Mouse (Mus musculus) ES-CJ7 (cell line): ENCODE data around the gene Grk3.
A peak's percentile ranks its signal among the peaks of the same experiment; 100 is the strongest.

Experiments used
- DNase-seq: peaks from one replicate; pipeline ENCODE4 v3.0.0; 2011; ENCODE audit warnings: low read depth, low spot score

Grk3 gene

DNA sequence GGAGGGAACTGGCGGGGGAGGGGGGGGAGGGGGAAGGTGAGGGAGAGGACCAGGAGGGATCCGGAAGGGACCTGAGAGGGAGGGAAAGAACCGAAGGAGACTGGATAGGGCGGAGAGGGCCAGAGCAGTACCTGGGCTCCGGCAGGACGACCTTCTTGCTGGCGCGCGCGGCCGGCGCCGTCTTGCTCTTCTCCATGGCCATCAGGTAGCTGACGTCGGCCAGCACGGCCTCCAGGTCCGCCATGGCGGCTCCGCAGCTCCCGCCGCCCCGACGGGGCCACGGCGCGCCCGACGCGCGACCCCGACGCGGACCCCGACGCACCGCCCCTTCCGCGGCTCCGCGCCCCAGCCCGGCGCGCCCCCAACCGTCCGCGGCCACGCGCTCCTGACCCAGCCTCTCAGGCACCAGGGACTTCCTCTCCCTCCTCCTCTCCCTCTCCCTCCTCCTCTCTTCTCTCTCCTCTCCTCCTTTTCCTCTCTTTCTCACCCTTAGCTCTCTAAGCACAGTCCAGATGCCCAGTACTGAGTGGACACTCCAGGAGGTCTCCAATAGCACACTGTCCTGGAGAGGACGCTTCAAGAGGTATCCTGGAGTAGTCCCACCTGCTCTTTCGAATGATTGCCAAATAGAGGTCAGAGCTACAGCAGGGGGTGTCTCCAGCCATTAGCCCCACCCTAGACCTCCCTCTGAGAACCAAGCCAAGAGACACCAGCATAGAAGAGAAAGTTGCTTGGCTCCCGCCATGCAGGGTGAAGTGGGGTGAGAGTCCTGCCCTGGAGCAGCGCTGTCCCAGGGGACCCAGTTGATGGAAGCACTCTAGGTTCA lies at the start of gene Grk3:
Gene Grk3 (minus strand): TSS at position 556 of the 826 bp plus-strand sequence.
- DNase-seq, result peak; percentile 83

DNA sequence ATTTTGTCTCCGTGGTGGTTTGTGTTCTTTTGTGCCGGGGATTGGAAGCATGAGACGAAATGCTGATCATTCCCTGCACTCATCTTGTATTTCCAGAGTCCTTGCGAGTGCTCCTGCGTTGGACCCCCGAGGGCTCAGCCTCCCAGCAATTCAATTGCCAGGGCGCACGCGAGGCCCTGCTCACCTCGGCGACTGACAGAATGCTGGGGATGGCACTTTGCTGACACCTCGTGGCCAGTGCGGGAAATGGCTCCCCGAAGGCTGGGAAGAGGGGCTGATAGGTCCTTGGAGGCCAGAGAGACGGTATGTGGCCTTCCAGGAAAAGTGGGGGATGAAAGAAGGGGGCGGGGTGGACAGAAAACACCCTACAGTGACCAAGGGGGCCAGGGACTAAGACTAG lies 38.7 kb upstream of the Grk3 start:
- DNase-seq, result peak; percentile 65

DNA sequence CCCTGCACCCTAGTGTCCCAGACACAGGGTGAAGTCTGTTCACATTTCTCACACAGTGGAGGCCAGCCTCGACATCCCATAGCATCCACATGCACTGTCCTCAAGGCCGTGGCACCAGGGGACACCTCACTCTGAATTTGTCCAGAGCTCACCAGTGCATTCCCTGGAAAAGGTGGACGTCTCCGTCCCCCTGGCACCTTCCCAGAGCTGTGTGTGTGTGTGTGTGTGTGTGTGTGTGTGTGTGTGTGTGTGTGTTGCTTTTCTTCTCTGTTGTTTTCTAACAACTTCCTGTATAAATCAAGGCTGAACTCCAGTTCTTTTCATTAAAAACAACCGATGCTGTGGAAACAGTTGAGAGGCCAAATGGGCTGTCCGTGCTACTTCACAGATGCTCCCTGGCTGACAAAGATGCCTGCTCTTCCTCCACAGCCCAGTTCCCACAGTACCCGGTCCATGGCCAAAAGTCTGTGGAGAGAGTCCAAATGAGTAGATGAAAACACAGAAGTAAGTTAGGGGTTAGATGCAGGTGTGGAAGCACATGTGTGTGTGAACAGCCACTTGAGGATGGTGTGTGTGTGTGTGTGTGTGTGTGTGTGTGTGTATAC lies 35.1 kb upstream of the Grk3 start:
- no peak for DNase-seq

DNA sequence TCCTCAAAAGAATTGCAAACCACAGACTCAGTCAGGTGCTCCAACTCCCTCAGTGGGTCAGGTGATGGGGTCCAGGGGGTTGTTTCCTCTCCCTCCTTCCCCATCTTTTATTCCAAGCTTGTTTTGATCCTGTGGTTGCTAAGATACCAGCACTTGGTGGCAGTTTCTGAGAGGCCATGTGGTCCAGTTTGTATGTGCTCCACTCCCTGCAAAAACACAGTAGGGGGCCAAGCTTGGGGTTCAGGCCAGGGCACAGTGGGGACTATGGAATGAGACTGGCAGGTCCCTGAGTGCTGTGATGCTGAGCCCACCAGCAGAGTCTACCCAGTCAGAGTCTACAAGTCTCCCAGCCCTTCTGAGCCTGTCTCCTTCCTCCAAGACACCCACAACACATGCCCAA lies 34.3 kb upstream of the Grk3 start:
- DNase-seq, result no peak

DNA sequence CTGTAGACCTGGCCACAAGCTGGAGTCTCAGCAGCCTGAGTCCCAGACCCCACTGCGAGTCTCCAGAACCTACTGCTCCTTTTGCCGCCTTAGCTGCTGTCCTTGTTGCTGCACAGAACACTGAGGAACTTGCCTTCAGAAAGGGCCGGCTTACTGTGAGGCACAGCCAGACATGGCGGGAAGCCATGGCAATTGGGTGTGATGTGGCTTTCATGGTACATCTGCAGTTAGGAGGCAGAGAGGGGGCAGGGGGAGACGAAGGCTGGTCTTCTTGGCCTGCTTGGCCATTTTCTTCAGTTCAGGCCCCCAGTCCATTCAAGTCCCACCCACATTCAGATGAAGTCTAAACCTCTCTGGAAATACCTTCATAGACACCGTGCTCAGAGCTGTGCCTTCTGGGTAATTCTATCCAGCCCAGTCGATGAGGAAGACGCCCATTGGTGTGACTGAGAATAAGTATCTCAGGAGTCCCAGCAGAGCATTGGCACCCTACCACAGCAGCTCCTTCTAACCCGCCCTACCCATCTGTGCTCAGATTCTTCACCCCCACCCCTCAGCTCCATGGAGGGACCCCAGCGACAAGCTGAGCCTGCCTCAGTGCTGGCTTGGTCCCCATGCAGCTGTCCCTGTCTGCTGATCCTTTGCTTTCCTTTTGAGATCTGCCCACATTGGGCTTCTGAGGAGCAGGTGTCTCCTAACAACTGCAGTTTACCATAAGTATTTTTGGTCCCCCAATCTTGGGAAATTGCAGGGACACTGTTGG lies 30.1 kb upstream of the Grk3 start:
- DNase-seq, result no peak

DNA sequence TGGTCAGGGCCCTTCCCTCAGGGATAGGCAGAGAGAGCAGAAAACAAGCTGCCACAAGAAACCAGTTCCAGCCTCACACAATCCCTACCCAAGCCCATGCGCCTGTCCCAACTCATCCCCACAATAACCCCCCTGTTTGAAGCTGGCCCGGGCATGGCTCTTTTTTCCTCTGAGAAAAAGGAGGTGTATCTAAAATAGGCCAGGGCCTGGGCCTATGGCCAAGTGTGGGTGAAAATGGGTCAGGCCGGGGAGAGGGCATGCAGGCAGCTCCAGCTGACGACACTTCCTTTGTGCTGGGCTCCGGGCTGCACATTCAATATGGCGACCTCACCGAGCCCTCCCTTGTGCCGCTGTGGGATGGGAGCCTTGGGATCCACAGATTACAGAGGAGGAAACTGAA lies 27.9 kb upstream of the Grk3 start:
- no peak for DNase-seq

DNA sequence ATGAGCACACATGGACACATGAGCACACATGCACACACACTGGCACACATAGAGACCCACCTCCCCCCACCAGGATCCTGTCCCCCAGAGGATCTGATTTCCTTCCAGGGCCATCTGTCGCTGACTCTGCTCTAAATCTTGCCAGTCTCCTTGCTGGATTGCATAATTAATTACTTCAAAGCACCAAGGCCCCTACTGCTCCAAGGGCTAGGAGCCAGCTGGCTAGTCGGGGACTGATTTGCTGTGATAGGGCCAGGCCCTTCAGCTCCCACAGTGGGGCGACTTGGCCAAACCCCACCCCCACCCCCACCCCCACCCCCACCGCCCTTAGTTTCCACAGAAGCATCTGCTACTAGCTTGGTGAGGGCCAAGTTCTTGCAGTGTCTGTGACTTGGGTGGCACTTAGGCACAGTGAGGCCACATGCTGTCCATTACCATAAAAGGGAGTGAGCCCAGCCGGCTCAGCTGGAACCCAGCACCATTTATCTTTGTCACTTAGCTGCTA lies 26.0 kb upstream of the Grk3 start:
- no peak for DNase-seq

DNA sequence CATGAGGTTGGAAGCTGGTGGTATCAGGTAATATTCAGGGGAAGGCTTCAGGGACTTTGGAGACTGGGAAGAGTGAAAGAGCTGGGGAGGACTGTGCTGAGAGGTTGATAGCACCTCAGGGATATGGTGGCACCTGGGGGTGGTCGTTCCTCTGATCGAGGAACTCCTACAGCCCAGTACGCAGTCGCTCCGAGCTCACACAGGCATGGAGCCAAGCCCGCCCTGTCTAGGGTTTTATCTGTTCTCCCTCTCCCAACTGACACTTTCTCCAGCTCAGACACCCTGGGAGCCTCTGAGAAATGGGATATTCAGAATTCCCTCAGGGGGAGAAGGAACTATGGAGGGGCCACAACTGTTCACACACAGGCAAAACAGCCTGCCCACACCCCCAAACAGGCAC lies 25.2 kb upstream of the Grk3 start:
- DNase-seq, result no peak

DNA sequence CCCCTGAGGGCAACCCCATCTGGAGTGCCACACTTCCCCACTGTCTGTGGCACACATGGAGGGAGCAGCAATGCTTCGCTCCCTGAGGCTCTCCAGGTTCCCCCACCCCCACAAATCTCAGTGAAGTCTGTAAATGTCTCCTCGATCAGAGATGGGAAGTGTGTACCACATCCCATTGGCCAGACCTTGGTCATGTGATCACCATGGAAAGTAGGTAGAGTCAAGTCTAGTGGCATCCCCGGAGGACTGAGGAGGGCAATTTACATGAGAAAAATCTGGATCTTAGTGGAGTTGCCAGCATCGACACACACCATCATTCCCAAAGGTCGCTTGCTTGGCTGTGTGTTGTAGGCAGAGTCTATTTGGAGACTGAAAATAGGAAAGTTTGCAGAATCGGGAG lies 23.0 kb upstream of the Grk3 start:
- DNase-seq, result peak; percentile 81

DNA sequence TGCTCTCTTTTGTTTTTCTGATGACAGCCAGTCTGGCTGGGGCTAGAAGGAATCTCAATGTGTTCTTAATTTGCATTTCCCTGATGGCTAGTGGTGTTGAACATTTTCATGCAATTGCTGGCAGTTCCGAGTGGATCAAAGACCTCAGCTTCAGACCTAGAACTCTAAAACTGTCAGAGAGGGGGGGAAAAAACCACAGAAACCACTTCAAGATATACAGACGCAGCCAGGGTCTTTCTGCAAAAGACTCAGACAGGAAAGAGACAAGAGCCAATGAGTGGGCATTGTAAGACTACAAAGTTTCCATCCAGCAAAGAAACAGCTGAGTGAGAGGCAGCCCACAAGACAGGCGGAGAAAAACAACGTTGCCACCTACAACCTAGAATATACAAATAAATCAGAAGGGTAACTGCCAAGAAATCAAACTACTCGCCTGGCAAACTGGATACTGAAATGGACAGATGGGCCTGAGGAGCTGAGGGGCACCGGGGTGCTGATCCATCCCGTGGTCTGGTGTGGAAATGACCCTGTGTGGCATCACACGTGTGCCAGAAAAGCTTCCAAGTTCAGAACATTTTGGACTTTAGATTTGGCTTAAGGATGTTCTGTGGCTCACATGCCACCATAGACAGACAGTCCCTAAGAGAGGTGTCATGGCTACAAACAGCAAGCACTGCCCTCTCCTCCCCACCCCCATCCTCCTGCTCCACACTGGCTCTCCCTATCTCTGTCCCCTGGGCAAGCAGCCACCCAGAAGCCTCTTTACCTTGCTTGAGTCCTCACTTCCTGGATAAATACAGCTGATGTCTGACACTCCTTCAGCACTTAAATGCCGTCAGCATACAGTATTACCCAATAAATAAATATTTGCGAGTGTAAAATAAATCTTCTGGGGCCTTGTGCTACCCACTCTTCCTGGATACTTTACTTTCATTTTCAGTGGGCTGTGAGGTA lies 19.8 kb upstream of the Grk3 start:
- peak; percentile 21 for DNase-seq

DNA sequence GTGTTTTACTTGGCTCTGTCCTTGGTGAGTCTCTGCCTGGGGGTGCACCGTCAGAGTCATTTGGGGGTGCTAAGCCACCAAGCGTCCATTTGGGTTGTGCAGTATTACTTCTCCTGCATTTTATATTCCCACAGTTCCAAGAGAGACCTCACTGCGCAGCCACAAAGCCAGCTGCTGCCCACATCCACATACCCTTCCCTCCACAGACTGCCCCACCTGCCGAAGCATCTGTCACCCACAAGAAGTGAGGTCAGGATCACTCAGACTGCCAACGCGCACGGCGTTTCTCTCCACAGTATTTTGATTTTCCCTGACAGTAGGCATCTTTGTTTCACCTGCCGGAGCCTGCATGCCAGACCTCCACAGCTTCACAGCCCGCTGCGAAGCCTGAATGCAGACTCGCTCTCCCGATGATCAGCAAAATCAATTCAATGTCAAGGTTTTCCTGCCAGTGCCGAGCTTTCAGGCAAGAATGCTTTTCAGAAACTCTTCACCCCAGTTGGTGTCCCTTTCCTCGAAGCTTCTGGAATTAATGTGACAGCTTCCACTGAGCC lies 15.7 kb upstream of the Grk3 start:
- no peak for DNase-seq

DNA sequence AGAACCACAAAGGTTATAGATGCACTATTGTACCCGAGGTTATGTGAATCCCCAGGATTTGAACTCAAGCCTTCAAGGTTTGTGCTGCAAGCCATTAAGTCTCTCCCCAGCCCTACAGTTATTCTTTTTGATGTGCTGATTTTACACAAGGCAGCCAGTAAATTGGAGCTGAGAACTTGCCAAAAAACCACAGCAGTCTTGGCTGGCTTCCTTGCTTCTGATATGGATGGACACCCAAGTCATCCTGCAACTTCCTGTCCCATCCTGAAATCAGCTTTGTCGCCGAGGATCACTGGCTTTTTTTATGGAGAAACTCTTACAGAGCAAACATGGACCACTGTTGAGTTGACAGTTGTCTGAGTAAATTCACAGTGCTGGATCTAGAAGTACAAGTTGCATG lies 14.5 kb upstream of the Grk3 start:
- DNase-seq, result no peak

DNA sequence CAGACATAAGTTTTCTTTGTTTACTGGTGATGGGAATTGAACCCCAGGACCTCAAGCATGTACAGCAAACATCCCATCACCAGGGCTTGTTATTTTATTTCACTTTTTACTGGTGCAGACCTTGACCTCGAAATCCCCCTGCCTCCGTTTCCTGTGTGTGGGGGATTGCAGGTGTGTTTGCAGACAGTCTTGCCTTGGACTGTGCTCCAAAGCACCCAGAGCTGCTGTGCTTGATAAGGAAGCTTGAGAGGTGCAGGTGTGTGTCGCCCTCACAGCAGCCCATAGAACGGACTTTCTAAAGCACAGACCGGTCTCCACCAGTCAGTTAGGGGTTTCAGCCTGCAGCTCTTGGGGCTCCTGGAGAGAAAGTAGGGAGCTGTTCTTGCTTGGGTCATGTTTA lies 11.1 kb upstream of the Grk3 start:
- DNase-seq, result no peak

DNA sequence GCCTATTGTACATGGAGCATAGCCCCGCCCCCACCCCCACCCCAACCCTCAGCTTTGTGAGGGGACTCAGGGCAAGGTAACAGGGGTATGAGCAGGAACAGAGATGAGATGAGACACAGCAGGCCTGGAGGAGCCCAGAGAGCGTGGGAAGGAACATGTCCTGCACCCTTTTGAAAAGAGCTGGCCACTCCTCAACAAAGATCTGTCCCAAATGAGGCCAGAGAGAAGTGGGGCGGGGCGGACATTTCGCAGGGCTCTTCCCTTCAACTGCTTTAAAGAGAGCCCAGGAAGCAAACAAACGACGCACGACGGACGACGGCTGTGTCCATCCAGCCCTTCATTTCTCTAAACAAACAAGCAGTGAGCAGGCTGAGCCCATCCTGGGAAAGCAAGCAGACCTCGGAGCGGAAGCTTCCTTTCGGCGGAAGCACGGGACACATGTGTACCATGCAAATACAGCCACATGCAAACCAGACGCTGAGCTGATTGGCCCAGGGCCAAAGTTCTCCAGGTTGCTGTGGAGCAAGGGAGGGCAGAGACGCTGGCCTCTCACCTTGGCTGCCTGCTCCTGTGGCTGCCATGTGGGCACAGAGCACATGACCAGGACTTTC lies 8.7 kb upstream of the Grk3 start:
- no peak for DNase-seq

DNA sequence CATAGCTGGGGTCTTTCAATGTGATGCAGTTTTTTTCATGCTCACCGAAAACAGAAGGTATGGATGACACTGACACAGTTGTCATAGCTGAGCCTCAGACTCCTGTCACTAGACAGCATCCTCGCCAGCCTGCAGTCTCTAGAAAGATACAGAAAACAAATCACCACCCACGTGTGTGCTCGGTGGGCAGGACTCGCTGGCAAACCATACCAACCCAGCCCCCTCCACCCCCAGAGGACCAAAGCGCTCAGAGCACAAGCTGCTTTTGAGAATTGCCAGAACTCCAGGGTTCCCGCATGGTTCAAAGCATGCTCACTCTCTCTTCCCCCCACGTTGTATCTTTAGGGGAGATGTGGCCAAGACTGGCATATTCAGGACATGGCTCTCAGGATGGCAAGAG lies 2.6 kb upstream of the Grk3 start:
- DNase-seq, result no peak

DNA sequence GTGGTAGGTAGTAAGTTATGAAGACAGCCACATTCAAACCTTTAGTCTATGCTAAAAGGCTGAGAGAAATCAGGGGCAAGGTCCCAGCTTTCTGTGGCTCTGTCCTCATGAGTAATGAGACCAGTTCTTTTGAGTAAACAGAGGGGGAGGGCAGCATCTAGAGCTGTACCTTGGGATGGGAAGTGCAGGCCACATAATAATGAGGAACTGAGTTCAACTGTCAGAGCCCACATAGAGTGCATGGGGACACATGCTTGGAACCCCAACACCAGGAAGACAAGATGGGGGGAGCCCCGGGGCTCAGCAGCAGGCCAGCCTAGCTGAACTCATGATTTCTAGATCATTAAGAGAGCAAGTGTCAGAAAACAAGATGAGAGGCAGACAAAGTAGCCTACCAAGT lies 1.4 kb upstream of the Grk3 start:
- no peak for DNase-seq

DNA sequence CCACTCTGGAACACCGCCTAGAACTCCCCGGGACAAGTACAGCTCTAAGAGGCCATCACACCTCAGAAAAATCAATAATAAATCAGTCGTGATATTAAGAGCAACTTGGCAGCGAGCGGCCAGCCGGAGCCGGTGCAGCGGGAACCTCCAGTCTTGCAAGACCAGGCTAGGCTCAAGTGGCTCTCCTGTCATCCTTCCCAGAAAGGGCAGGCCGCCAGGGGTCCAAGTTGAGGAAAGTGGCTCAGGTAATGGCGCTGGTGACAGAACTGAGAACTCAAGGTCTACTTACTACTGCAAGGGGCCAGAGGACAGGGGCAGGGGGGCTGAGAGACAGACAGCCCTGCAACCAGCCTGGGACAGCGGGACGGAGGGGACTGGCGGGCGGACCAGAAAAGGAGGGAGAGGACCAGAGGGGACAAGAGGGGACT lies 769 bp downstream of the Grk3 start:
- DNase-seq, result peak; percentile 23

DNA sequence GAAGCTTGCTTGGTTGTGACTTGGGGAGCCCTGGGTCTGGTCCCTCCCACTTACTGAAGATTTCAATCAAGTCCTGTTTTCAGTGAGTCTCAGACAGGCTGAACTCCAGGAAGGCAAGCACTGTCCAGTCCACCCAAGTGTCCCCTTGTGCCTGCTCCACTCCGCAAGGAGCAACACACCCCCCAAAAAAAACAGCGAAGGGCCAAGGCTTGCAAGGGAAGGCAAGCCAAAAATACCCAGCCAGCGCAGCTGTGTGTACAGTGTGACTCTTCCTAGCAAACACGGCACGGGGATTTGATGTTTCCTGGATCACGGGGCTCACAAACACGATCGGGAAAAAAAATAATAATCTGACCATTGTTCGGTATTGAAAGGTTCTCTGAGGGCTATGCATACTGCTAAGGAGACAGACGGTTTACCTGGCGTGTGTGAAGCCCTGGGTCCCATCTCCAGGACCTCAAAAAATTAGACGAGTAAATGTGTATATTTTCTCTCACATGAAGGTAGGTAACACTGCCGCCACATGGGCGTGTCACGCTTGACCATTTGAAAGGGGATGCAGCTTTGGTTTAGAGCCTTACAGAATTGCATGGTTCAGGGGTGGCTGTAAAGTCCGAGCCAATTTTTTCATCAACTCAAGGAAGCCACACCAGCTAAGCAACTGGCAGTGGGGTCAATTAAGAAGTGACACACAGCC lies 1.3 kb downstream of the Grk3 start:
- no peak for DNase-seq

DNA sequence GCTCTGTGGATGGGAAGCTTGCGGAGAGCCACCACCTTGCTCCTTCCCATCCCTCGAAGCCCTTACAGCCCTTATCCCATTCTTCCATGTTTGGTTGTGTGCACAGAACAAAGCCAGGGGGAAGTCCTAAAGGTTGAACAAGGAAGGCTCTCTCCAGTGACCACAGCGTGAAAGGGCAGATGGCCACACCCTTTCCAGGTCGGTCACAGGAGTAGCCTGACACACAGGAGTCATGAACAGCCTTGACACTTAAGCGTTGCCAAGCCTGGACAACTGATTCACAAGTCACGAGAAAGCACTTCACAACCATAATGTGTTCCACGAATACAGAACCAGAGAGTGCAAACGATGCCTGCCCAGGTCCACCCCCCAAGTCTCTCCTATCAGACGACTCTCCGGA lies 3.7 kb downstream of the Grk3 start:
- DNase-seq, result no peak
